Mouse (Mus musculus): Measurements from ENCODE around the gene Xrcc2. TPM values are rescaled to one million over a fixed set of nuclear protein-coding genes. Genes with fewer than 3 reads are reported as not detected.
"Not testable (repeated sequence)": the region's sequence is repeated elsewhere in the genome, so short reads cannot be mapped to it uniquely, and the experiment has no call there.

The Xrcc2 gene
- polyA plus RNA-seq, 1 experiment from 2014 or later = 10.2 TPM

- DNase-seq (no peak), ATAC-seq (ENCODE audit: insufficient read depth) (no peak)
- Histone ChIP-seq H3K36me3 (ENCODE audit: insufficient read depth) (no peaks in the 10 kb centered on the region), H3K4me1 (ENCODE audit: insufficient read depth) (no peaks in the 10 kb centered on the region), H3K27me3 (ENCODE audit: insufficient read depth, low read length) (no peaks in the 10 kb centered on the region), H3K9ac (no peak overlapping the region), H3K4me3 (ENCODE audit: low read depth, low read length) (no peak overlapping the region), H3K4me2 (no peak overlapping the region), H3K9me3 (ENCODE audit: low read depth, low read length) (no peaks in the 10 kb centered on the region), H3K27ac (ENCODE audit: low read depth) (no peak overlapping the region)
- no peak for TF ChIP-seq CTCF (IDR thresholded peaks at IDR 0.05; ENCODE audit: low read depth)
- WGBS = 66% methylated on average over 3 of the region's 3 CpGs
Measured at GRCm38 (mm10) chr5:25738448-25738847, 32.8 kb upstream of the Xrcc2 start.

DNA sequence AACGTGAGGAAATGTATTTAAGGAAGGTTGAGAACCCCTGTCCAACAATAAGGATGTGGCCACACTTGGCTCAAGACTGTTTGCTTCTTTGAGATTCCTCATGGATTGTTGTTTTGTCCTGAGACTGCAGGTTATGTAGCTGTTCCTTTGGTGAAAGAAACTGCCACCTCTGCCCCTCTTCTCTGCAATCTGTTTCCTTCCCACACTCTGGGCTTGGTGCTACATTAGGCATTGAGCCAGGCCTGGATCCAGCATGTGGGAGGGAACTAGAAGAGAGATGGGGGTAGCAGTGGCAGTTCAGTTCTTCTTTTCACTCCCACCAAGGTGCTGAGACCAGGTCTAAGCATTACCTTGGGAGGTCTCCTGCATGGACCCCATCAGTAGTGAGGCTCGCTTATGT lies 30.2 kb upstream of the Xrcc2 start:
- H3K4me1 ChIP-seq (ENCODE audit: insufficient read depth) = no peaks in the 10 kb centered on the region
- DNase-seq (no peak), ATAC-seq (ENCODE audit: insufficient read depth) (no peak)
- no peak overlapping the region for H3K9ac ChIP-seq
- no peak for TF ChIP-seq CTCF (IDR thresholded peaks at IDR 0.05; ENCODE audit: low read depth)
- no peak overlapping the region for H3K27ac ChIP-seq (ENCODE audit: low read depth)
- WGBS = 71% methylated on average over 2 of the region's 2 CpGs
- H3K4me2 ChIP-seq = no peak overlapping the region
- no peak overlapping the region for H3K4me3 ChIP-seq (ENCODE audit: low read depth, low read length)
- no peaks in the 10 kb centered on the region for H3K36me3 ChIP-seq (ENCODE audit: insufficient read depth)
- no peaks in the 10 kb centered on the region for H3K9me3 ChIP-seq (ENCODE audit: low read depth, low read length)
- no peaks in the 10 kb centered on the region for H3K27me3 ChIP-seq (ENCODE audit: insufficient read depth, low read length)

DNA sequence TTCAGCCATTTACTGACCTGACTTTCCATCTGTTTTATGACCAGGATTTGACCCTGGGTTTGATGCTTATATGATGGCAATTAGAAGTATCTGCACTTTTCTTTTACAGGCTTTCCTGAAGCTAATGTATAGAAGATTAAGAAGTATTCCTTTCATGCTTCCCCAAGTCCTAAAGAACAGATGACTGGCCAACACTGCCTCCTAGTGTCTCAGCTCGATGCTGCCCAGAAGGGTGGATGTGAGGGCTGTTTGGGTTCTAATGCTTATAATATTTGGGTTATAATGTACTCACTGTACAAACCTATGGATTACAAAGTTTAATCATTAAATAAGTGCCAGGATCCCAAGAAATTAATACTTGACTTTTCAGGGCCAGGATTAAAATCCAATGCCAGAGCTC lies 28.7 kb upstream of the Xrcc2 start:
- Histone ChIP-seq H3K27ac (ENCODE audit: low read depth) (no peak overlapping the region), H3K4me3 (ENCODE audit: low read depth, low read length) (no peak overlapping the region), H3K4me2 (no peak overlapping the region), H3K4me1 (ENCODE audit: insufficient read depth) (no peaks in the 10 kb centered on the region), H3K36me3 (ENCODE audit: insufficient read depth) (no peaks in the 10 kb centered on the region), H3K9ac (no peak overlapping the region), H3K9me3 (ENCODE audit: low read depth, low read length) (no peaks in the 10 kb centered on the region), H3K27me3 (ENCODE audit: insufficient read depth, low read length) (no peaks in the 10 kb centered on the region)
- peak; percentile 74 for DNase-seq
- TF ChIP-seq CTCF (IDR thresholded peaks at IDR 0.05; ENCODE audit: low read depth) = peak; percentile 65
- WGBS = 11% methylated on average over 1 of the region's 1 CpGs
- no peak for ATAC-seq (ENCODE audit: insufficient read depth)

- Histone ChIP-seq H3K4me1 (ENCODE audit: insufficient read depth) (no peaks in the 10 kb centered on the region), H3K27me3 (ENCODE audit: insufficient read depth, low read length) (no peaks in the 10 kb centered on the region), H3K36me3 (ENCODE audit: insufficient read depth) (no peaks in the 10 kb centered on the region), H3K4me2 (no peak overlapping the region), H3K9me3 (ENCODE audit: low read depth, low read length) (no peaks in the 10 kb centered on the region), H3K4me3 (ENCODE audit: low read depth, low read length) (no peak overlapping the region), H3K27ac (ENCODE audit: low read depth) (no peak overlapping the region), H3K9ac (no peak overlapping the region)
- WGBS = 30% methylated on average over 1 of the region's 1 CpGs
- no peak for TF ChIP-seq CTCF (IDR thresholded peaks at IDR 0.05; ENCODE audit: low read depth)
- DNase-seq (no peak), ATAC-seq (ENCODE audit: insufficient read depth) (no peak)
Measured at GRCm38 (mm10) chr5:25724134-25724675, 18.6 kb upstream of the Xrcc2 start.

DNA sequence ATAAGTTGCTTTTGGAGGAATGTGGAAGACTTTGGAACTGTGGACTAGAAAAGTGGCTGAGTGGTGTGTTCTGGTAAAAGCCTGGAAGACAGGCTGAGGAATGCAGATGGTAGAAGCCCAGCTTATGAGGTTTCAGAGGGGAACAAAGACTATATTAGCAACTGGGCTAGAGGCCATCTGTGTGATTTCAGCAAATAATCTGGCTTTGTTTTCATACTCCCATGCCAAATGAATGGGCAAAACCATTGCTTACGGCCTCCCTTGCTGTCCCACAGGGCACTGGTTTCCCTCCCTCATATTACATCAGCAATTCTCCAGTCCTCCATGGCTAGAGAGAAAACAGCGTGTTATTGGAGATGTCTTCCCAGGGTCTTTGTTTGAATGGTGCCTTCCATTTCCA lies 17.4 kb upstream of the Xrcc2 start:
- TF ChIP-seq CTCF (IDR thresholded peaks at IDR 0.05; ENCODE audit: low read depth) = no peak

DNA sequence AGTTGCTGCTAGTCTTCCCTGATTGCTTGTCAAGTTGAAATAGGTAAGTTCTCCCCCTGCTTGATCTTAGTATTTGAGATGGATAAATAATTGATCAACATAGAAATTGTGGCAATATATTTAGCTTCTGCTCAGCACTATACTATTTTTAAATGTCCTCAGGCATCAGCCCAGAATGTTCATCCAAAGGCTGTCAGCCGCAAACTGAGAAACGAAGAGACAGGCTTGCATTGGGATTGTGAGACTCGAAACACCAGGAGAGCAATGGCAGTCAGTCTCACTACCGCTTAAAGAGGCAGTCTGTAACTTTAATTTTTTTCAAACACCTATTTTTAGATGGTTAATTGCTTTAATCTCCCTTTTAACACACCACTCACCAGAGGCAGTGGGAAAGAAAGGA lies 13.8 kb upstream of the Xrcc2 start:
- H3K9me3 ChIP-seq (ENCODE audit: low read depth, low read length) = no peaks in the 10 kb centered on the region
- H3K36me3 ChIP-seq (ENCODE audit: insufficient read depth) = no peaks in the 10 kb centered on the region
- H3K4me1 ChIP-seq (ENCODE audit: insufficient read depth) = no peaks in the 10 kb centered on the region
- WGBS = 80% methylated on average over 4 of the region's 4 CpGs
- no peak for TF ChIP-seq CTCF (IDR thresholded peaks at IDR 0.05; ENCODE audit: low read depth)
- no peak overlapping the region for H3K9ac ChIP-seq
- ATAC-seq (ENCODE audit: insufficient read depth) = no peak
- no peak overlapping the region for H3K4me3 ChIP-seq (ENCODE audit: low read depth, low read length)
- no peak overlapping the region for H3K27ac ChIP-seq (ENCODE audit: low read depth)
- no peak for DNase-seq
- H3K4me2 ChIP-seq = no peak overlapping the region
- no peaks in the 10 kb centered on the region for H3K27me3 ChIP-seq (ENCODE audit: insufficient read depth, low read length)

More for the DNA sequence above, 17.4 kb upstream of the Xrcc2 start:
- WGBS = 81% methylated on average over 2 of the region's 2 CpGs
- no peak for ATAC-seq (ENCODE audit: insufficient read depth)
- no peak overlapping the region for H3K4me2 ChIP-seq
- H3K4me1 ChIP-seq (ENCODE audit: insufficient read depth) = no peaks in the 10 kb centered on the region
- no peak overlapping the region for H3K27ac ChIP-seq (ENCODE audit: low read depth)
- H3K36me3 ChIP-seq (ENCODE audit: insufficient read depth) = no peaks in the 10 kb centered on the region
- H3K9ac ChIP-seq = no peak overlapping the region
- no peaks in the 10 kb centered on the region for H3K27me3 ChIP-seq (ENCODE audit: insufficient read depth, low read length)
- H3K4me3 ChIP-seq (ENCODE audit: low read depth, low read length) = no peak overlapping the region
- DNase-seq = no peak
- H3K9me3 ChIP-seq (ENCODE audit: low read depth, low read length) = no peaks in the 10 kb centered on the region

GRCm38 (mm10) chr5:25713001-25713706 lies 7.5 kb upstream of the Xrcc2 start:
- not testable (repeated sequence) for H3K4me1 ChIP-seq (ENCODE audit: insufficient read depth); H3K9me3 ChIP-seq (ENCODE audit: low read depth, low read length); H3K27ac ChIP-seq (ENCODE audit: low read depth); H3K4me2 ChIP-seq; H3K4me3 ChIP-seq (ENCODE audit: low read depth, low read length); H3K9ac ChIP-seq; H3K27me3 ChIP-seq (ENCODE audit: insufficient read depth, low read length); H3K36me3 ChIP-seq (ENCODE audit: insufficient read depth); DNase-seq; ATAC-seq (ENCODE audit: insufficient read depth)
- 79% methylated on average over 4 of the region's 4 CpGs for WGBS
